Mouse (Mus musculus) cerebellum, postnatal 10 days (tissue): ENCODE measurements at regions not wholly inside any gene's neighbourhood (a gene's known extent, or its start where the extent isn't known, plus 50 kb on each side); places are given as distances from the start of the nearest gene placed in this dataset.

Experiments
- DNase-seq, 2 experiments: peaks; one replicate each; pipeline ENCODE4 v3.0.0; 2021; ENCODE audit warnings: mixed read lengths in 2 of 2

- DNase-seq, result peak; percentile 9 to 11
These were observed 98.4 kb downstream of the Sqor start for GRCm38 (mm10) chr2:122863343-122863970.

- peak; percentile 9 to 11 for DNase-seq
These were observed 98.9 kb downstream of the Sqor start for GRCm38 (mm10) chr2:122863971-122864348.

GRCm38 (mm10) chr2:122887111-122887510 lies 122.1 kb downstream of the Sqor start:
- no peak for DNase-seq

GRCm38 (mm10) chr2:122887526-122887925 lies 122.5 kb downstream of the Sqor start:
- no peak for DNase-seq

- DNase-seq, result no peak
These were observed 140.4 kb downstream of the Sqor start for GRCm38 (mm10) chr2:122905129-122906072.

GRCm38 (mm10) chr2:122916772-122917171 lies 151.7 kb downstream of the Sqor start:
- peak; percentile 47 to 55 for DNase-seq

- peak; percentile 36 to 51 for DNase-seq
These were observed 172.9 kb downstream of the Sqor start for GRCm38 (mm10) chr2:122937922-122938321.

GRCm38 (mm10) chr2:122944841-122945240 lies 179.8 kb downstream of the Sqor start:
- DNase-seq, result no peak

GRCm38 (mm10) chr2:122945891-122946290 lies 180.9 kb downstream of the Sqor start:
- DNase-seq, result no peak

GRCm38 (mm10) chr2:122949031-122949430 lies 184.0 kb downstream of the Sqor start:
- DNase-seq, result no peak

GRCm38 (mm10) chr2:122961701-122962100 lies 196.7 kb downstream of the Sqor start:
- DNase-seq, result no peak

- no peak for DNase-seq
These were observed 204.0 kb downstream of the Sqor start for GRCm38 (mm10) chr2:122968809-122969628.
